Mouse (Mus musculus) small intestine, adult 2 months (tissue): ENCODE results near the gene Eif3i.
"Not testable (repeated sequence)": the region's sequence is repeated elsewhere in the genome, so short reads cannot be mapped to it uniquely, and the experiment has no call there.

ENCODE experiments used
- CTCF ChIP-seq: fragments of 200-500 bp; IDR thresholded peaks from 2 replicates; pipeline ENCODE4 v1.5.1; 2012; ENCODE audit warnings: low read depth, mild to moderate bottlenecking, control low read depth, inconsistent platforms, low read length, moderate library complexity, mixed read lengths; ENCODE audit not compliant: insufficient replicate concordance, insufficient read length; ENCODE audit errors: extremely low read depth
- POLR2A ChIP-seq: fragments of 200-500 bp; IDR thresholded peaks from 2 replicates; pipeline ENCODE4 v1.6.1; 2012; ENCODE audit warnings: low read depth, mild to moderate bottlenecking, control low read depth, inconsistent platforms, low read length, moderate library complexity

DNA sequence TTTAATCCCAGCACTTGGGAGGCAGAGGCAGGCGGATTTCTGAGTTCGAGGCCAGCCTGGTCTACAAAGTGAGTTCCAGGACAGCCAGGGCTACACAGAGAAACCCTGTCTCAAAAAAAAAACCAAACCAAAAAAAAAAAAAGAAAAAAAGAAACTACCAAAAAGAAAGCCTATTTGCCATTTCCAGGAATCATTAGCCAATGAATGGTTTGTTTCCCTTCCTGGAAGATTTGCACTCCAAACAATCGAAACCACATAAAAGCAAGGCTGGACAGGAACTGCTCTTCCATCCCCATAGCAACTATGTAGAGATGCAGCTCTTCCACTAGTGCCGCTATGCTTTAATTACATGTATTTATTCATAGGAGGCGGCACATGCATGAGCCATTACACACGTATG, 45.9 kb downstream of the Eif3i start:
- not testable (repeated sequence) for TF ChIP-seq POLR2A, CTCF
